Mouse (Mus musculus) neural tube, embryonic 11.5 days (tissue): Measurements from ENCODE around the gene Pigx. TPM values are rescaled to one million over a fixed set of nuclear protein-coding genes. Genes with fewer than 3 reads are reported as not detected.

Experiments
- ATAC-seq: fragments of 200-750 bp; cut with Nextera tagmentation; 2 replicates; pipeline ENCODE4 v1.8.0; 2017; ENCODE audit warnings: moderate number of reproducible peaks, mild to moderate bottlenecking, moderate TSS enrichment, moderate library complexity; ENCODE audit not compliant: insufficient read depth, low FRiP score, low TSS enrichment
- DNase-seq: peaks from one replicate; pipeline ENCODE4 v3.0.0-alpha.2; 2015; ENCODE audit warnings: low spot score
- H3K27ac ChIP-seq: fragments of 300-500 bp; sonication (generic); 2 replicates; pipeline ENCODE4 v1.5.1; 2014; ENCODE audit warnings: low read depth, mild to moderate bottlenecking, low read length
- H3K27me3 ChIP-seq: fragments of 300-500 bp; sonication (generic); 2 replicates; pipeline ENCODE4 v1.6.1; 2014; ENCODE audit warnings: mild to moderate bottlenecking, low read length, mixed read lengths; ENCODE audit not compliant: control insufficient read depth, insufficient read depth
- H3K36me3 ChIP-seq: fragments of 300-500 bp; sonication (generic); 2 replicates; pipeline ENCODE4 v1.6.1; 2014; ENCODE audit warnings: mild to moderate bottlenecking, low read length, moderate library complexity, mixed read lengths; ENCODE audit not compliant: control insufficient read depth, insufficient read depth
- H3K4me1 ChIP-seq: fragments of 300-500 bp; sonication (generic); 2 replicates; pipeline ENCODE4 v1.6.1; 2014; ENCODE audit warnings: low read length, mixed read lengths; ENCODE audit not compliant: control insufficient read depth, insufficient read depth
- H3K4me2 ChIP-seq: fragments of 300-500 bp; sonication (generic); 2 replicates; pipeline ENCODE4 v1.6.1; 2014; ENCODE audit warnings: low read depth, mild to moderate bottlenecking, moderate library complexity
- H3K4me3 ChIP-seq: fragments of 300-500 bp; sonication (generic); 2 replicates; pipeline ENCODE4 v1.5.1; 2014; ENCODE audit warnings: low read depth, low read length
- H3K9ac ChIP-seq: fragments of 300-500 bp; sonication (generic); 2 replicates; pipeline ENCODE4 v1.6.1; 2014; ENCODE audit warnings: mild to moderate bottlenecking, low read length
- H3K9me3 ChIP-seq: fragments of 300-500 bp; sonication (generic); 2 replicates; pipeline ENCODE4 v1.6.1; 2016; ENCODE audit warnings: low read length; ENCODE audit not compliant: control insufficient read depth
- WGBS: fragments of 180-500 bp; shearing (Covaris S2); extraction: QIAGEN DNeasy Blood & Tissue Kit; methylation state at CpG from one replicate; pipeline ENCODE4 v1.1.7; 2014; 5-methylcytosine and 5-hydroxymethylcytosine counted together
- polyA plus RNA-seq: library from polyadenylated mRNA; unstranded; fragments of >200 nt; fragmentation: Nextera tagmentation; extraction: Ambion mirVana; gene quantifications from 2 replicates; pipeline ENCODE4 v1.2.1, GENCODE M21; 2014

The Pigx gene
- polyA plus RNA-seq, 1 experiment from 2014 or later: 128 TPM

GRCm38 (mm10) chr16:32114968-32115695 lies 15.6 kb upstream of the Pigx start:
- WGBS: 20% methylated on average over 15 of the region's 15 CpGs
- Histone ChIP-seq H3K27me3 (no peaks in the 10 kb centered on the region), H3K27ac (no peak overlapping the region), H3K4me2 (no peak overlapping the region), H3K9me3 (no peaks in the 10 kb centered on the region), H3K4me1 (no peaks in the 10 kb centered on the region), H3K9ac (no peak overlapping the region), H3K4me3 (no peak overlapping the region), H3K36me3 (no peaks in the 10 kb centered on the region)
- no peak for ATAC-seq
- peak; percentile 85 for DNase-seq

- Histone ChIP-seq H3K9ac (no peak overlapping the region), H3K27ac (no peak overlapping the region), H3K4me1 (no peaks in the 10 kb centered on the region), H3K36me3 (no peaks in the 10 kb centered on the region), H3K9me3 (no peaks in the 10 kb centered on the region), H3K27me3 (no peaks in the 10 kb centered on the region), H3K4me3 (no peak overlapping the region), H3K4me2 (no peak overlapping the region)
- 79% methylated on average over 10 of the region's 10 CpGs for WGBS
- no peak for ATAC-seq
- no peak for DNase-seq
These were observed 14.9 kb upstream of the Pigx start for GRCm38 (mm10) chr16:32114406-32114805.

GRCm38 (mm10) chr16:32113541-32114218 lies 14.1 kb upstream of the Pigx start:
- Histone ChIP-seq H3K9me3 (no peaks in the 10 kb centered on the region), H3K27me3 (no peaks in the 10 kb centered on the region), H3K36me3 (no peaks in the 10 kb centered on the region), H3K4me2 (no peak overlapping the region), H3K4me3 (no peak overlapping the region), H3K4me1 (no peaks in the 10 kb centered on the region), H3K27ac (no peak overlapping the region), H3K9ac (no peak overlapping the region)
- DNase-seq (no peak), ATAC-seq (no peak)
- WGBS: 70% methylated on average over 23 of the region's 23 CpGs

- H3K4me1 ChIP-seq: no peaks in the 10 kb centered on the region
- no peak overlapping the region for H3K9ac ChIP-seq
- H3K4me2 ChIP-seq: no peak overlapping the region
- DNase-seq (no peak), ATAC-seq (no peak)
- no peak overlapping the region for H3K27ac ChIP-seq
- no peaks in the 10 kb centered on the region for H3K9me3 ChIP-seq
- no peaks in the 10 kb centered on the region for H3K27me3 ChIP-seq
- H3K36me3 ChIP-seq: no peaks in the 10 kb centered on the region
- whole genome bisulfite sequencing: 84% methylated on average over 15 of the region's 15 CpGs
- no peak overlapping the region for H3K4me3 ChIP-seq
These were observed 11.6 kb upstream of the Pigx start for GRCm38 (mm10) chr16:32110951-32111699.

- 0 out of 2 replicates have a peak, but pooled peaks cover 2% of the 10 kb centered on the region for H3K36me3 ChIP-seq
- ATAC-seq (no peak), DNase-seq (no peak)
- H3K4me3 ChIP-seq: no peak overlapping the region
- H3K27me3 ChIP-seq: no peaks in the 10 kb centered on the region
- no peaks in the 10 kb centered on the region for H3K9me3 ChIP-seq
- H3K27ac ChIP-seq: no peak overlapping the region
- no peak overlapping the region for H3K9ac ChIP-seq
- WGBS: 89% methylated on average over 2 of the region's 2 CpGs
- no peaks in the 10 kb centered on the region for H3K4me1 ChIP-seq
- no peak overlapping the region for H3K4me2 ChIP-seq
These were observed 9.0 kb upstream of the Pigx start for GRCm38 (mm10) chr16:32108578-32108977.

GRCm38 (mm10) chr16:32108170-32108569 lies 8.6 kb upstream of the Pigx start:
- ATAC-seq: no peak
- no peaks in the 10 kb centered on the region for H3K4me1 ChIP-seq
- H3K36me3 ChIP-seq: 0 out of 2 replicates have a peak, but pooled peaks cover 2% of the 10 kb centered on the region
- H3K9ac ChIP-seq: no peak overlapping the region
- no peak for DNase-seq
- WGBS: 86% methylated on average over 7 of the region's 7 CpGs
- no peak overlapping the region for H3K4me2 ChIP-seq
- H3K27ac ChIP-seq: no peak overlapping the region
- no peaks in the 10 kb centered on the region for H3K27me3 ChIP-seq
- no peak overlapping the region for H3K4me3 ChIP-seq
- H3K9me3 ChIP-seq: no peaks in the 10 kb centered on the region

- no peaks in the 10 kb centered on the region for H3K4me1 ChIP-seq
- H3K4me2 ChIP-seq: no peak overlapping the region
- WGBS: 93% methylated on average over 12 of the region's 12 CpGs
- no peaks in the 10 kb centered on the region for H3K27me3 ChIP-seq
- H3K9me3 ChIP-seq: no peaks in the 10 kb centered on the region
- ATAC-seq (no peak), DNase-seq (no peak)
- H3K27ac ChIP-seq: no peak overlapping the region
- no peak overlapping the region for H3K4me3 ChIP-seq
- no peak overlapping the region for H3K9ac ChIP-seq
- H3K36me3 ChIP-seq: peaks cover 2% of the 10 kb centered on the region; the same call in 1 of the 2 replicates
These were observed 8.0 kb upstream of the Pigx start for GRCm38 (mm10) chr16:32107342-32108045.

- peaks cover 4% of the 10 kb centered on the region; the same call in 1 of the 2 replicates for H3K36me3 ChIP-seq
- DNase-seq (no peak), ATAC-seq (no peak)
- WGBS: 97% methylated on average over 1 of the region's 1 CpGs
- H3K27ac ChIP-seq: no peak overlapping the region
- H3K4me3 ChIP-seq: no peak overlapping the region
- H3K9ac ChIP-seq: no peak overlapping the region
- H3K9me3 ChIP-seq: no peaks in the 10 kb centered on the region
- H3K4me2 ChIP-seq: no peak overlapping the region
- no peaks in the 10 kb centered on the region for H3K4me1 ChIP-seq
- H3K27me3 ChIP-seq: no peaks in the 10 kb centered on the region
These were observed 6.2 kb upstream of the Pigx start for GRCm38 (mm10) chr16:32105698-32106097.
